Mouse (Mus musculus) olfactory bulb, adult 2 months (tissue): ENCODE results near the gene Adcy2. TPM values are rescaled to one million over a fixed set of nuclear protein-coding genes. Genes with fewer than 3 reads are reported as not detected.

Experiments
- H3K27ac ChIP-seq: fragments of 200-500 bp; 2 replicates; pipeline ENCODE4 v1.5.1; 2012; ENCODE audit warnings: low read depth, low read length; ENCODE audit not compliant: insufficient read depth
- H3K4me1 ChIP-seq: fragments of 200-500 bp; 2 replicates; pipeline ENCODE4 v1.6.1; 2012; ENCODE audit warnings: low read length; ENCODE audit not compliant: control insufficient read depth, insufficient read depth
- H3K4me3 ChIP-seq: fragments of 200-500 bp; 2 replicates; pipeline ENCODE4 v1.5.1; 2012; ENCODE audit warnings: mild to moderate bottlenecking, low read depth, low read length, moderate library complexity; ENCODE audit not compliant: insufficient read depth
- CTCF ChIP-seq: fragments of 200-500 bp; IDR thresholded peaks from 2 replicates; pipeline ENCODE4 v1.5.1; 2012; ENCODE audit warnings: low read depth, mild to moderate bottlenecking, low read length, moderate library complexity; ENCODE audit not compliant: insufficient read depth
- POLR2A ChIP-seq: fragments of 200-500 bp; IDR thresholded peaks from 2 replicates; pipeline ENCODE4 v1.6.1; 2012; ENCODE audit warnings: mild to moderate bottlenecking, low read depth, low read length, moderate library complexity; ENCODE audit not compliant: insufficient read depth
- WGBS: fragments of 180-500 bp; shearing (Covaris S2); methylation state at CpG from one replicate; pipeline ENCODE4 v1.1.7; 2018; 5-methylcytosine and 5-hydroxymethylcytosine counted together
- polyA plus RNA-seq: library from polyadenylated mRNA; stranded (reverse); fragments of >200 nt; gene quantifications from 2 replicates; pipeline ENCODE4 v1.2.4, GENCODE M21; 2012; ENCODE audit warnings: low replicate concordance; ENCODE audit not compliant: missing spikeins, insufficient read depth, insufficient read length

Adcy2 gene
- not detected in 2 replicates for polyA plus RNA-seq

DNA sequence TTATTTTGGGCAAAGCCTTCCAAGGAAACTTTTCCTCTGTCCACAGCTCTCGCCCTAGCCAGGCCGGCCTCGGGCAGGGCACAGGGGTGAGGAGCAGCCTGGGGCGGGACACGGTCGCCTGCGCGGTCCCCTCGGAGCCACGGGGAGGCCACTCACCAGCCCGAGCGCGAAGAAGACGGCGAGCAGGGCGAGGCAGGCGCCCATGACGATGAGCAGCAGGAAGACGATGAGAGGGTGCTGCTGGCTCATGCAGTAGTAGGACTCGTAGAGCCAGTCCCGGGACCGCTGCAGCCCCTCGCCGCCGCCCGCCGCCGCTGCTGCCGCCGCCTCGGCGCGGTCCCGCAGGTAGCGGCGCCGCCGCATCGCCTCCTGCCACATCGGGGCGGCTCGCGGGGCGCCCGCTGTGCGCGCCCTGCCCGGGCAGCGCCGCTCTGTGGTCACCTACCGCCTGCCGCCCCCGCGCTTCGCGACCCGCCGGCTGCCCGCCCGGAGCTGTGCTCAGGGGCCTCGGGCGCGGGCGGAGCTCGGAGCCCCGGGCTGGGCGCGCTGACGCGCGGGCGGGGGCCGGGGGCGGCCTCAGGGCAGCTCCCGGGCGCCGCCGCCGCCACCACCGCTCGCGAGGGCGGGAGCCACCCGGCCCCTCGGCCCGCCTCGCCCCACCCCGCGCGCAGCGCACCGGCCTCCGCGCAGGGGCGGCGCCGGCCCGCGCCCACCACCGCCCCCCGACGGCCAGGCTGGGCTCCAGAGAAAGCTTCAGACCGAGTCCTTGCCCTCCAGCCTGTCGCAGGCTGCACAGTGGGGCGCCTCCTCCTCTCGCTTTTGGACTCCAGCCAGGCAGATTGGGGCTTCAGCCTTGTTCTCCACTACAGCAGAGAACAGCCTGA lies at the start of gene Adcy2:
Gene Adcy2 (minus strand): TSS at position 624 of the 884 bp plus-strand sequence.
- peak within 1 kb of the TSS; percentile 79 for H3K4me3 ChIP-seq
- H3K27ac ChIP-seq, result peak within 1 kb of the TSS; percentile 87
- 8% methylated on average over 103 of the region's 106 CpGs for WGBS
- peaks cover 8% of the 10 kb centered on the region for H3K4me1 ChIP-seq
- no peak for TF ChIP-seq CTCF
- TF ChIP-seq POLR2A, result no peak

DNA sequence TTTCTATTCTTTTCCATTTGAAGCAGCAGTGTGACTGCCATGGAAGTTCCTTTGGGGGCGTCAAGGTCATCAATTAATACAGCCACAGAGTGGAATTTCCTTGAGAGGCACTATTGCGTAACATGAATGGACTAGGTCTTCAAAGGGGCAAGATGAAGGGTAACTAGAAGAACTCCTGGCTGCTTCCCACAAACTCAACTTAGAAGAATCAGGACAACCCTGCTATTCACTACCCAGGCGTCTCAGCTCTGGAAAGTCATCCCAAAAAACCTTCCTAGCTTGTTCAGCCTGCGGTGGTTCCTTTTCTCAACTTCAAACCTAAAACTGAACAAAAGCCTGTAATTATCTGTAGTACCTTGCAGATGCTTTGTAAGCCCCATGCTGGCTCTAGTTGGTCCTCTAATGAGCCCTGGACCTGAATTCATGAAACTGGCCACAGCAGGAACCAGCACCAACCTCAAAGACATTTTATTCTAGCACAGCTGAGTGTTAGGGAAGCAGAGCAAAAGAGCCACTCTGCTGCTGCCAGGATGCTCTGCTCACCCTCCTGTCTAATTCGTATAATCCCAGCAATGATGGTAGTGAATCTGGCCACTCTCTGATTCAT lies 37.8 kb upstream of the Adcy2 start:
- no peak overlapping the region for H3K27ac ChIP-seq
- no peak overlapping the region for H3K4me3 ChIP-seq
- no peak for TF ChIP-seq CTCF
- no peak for TF ChIP-seq POLR2A
- 58% methylated on average over 5 of the region's 5 CpGs for WGBS
- H3K4me1 ChIP-seq, result peaks cover 2% of the 10 kb centered on the region; the same call in 1 of the 2 replicates

DNA sequence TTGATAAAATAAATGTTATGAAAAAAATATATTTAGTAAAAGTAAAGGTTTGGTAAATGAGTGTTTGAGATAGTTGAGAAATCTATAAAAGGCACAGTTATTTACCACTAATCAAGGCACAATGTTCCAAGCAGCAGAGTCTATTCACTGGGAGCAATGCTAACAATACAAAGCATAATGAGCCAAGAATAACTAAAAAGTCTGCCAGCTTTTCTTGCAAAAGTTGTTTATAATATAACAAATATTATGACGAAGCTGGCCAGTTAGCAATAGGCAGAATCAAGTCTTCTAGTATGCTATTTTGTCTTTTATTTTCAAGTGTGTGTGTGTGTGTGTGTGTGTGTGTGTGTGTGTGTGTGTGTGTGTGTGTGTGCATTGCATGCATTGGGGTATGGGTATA lies 35.3 kb upstream of the Adcy2 start:
- Histone ChIP-seq H3K4me1 (peaks cover 2% of the 10 kb centered on the region; the same call in 1 of the 2 replicates), H3K4me3 (no peak overlapping the region), H3K27ac (no peak overlapping the region)
- WGBS, result 76% methylated on average over 1 of the region's 1 CpGs
- TF ChIP-seq POLR2A, result no peak
- no peak for TF ChIP-seq CTCF

DNA sequence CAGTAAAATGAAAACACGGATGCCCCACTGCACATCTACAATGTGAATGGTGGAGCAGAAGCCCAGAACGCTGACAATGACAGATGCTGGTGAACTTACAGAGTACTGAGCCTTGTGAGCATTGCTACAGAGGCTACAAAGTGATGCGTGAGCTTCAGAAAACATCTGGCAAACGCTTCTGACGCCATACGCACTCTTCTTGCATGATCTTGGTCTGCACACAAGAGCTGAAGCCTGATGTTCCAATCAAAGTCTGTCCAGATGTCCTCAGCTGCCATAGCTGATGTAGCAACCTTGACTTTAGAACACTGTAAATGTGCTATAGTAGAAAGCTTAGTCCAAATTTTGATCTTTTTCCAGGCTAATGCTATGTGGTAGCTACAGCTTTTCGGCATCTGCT lies 34.2 kb upstream of the Adcy2 start:
- 87% methylated on average over 7 of the region's 7 CpGs for WGBS
- TF ChIP-seq CTCF, result no peak
- no peak for TF ChIP-seq POLR2A
- peaks cover 2% of the 10 kb centered on the region; the same call in 1 of the 2 replicates for H3K4me1 ChIP-seq
- H3K4me3 ChIP-seq, result no peak overlapping the region
- H3K27ac ChIP-seq, result no peak overlapping the region

- Histone ChIP-seq H3K4me3 (no peak overlapping the region), H3K4me1 (no peaks in the 10 kb centered on the region), H3K27ac (no peak overlapping the region)
- no peak for TF ChIP-seq POLR2A
- TF ChIP-seq CTCF, result no peak
- 75% methylated on average over 4 of the region's 4 CpGs for WGBS
Observed at GRCm38 (mm10) chr13:69029078-69029757, 29.9 kb upstream of the Adcy2 start.

GRCm38 (mm10) chr13:69024964-69025363 lies 25.6 kb upstream of the Adcy2 start:
- Histone ChIP-seq H3K4me3 (no peak overlapping the region), H3K4me1 (no peaks in the 10 kb centered on the region), H3K27ac (no peak overlapping the region)
- TF ChIP-seq POLR2A (no peak), CTCF (no peak)
- 17% methylated on average over 2 of the region's 2 CpGs for WGBS

GRCm38 (mm10) chr13:69023239-69023638 lies 23.9 kb upstream of the Adcy2 start:
- H3K4me1 ChIP-seq, result no peaks in the 10 kb centered on the region
- no peak overlapping the region for H3K4me3 ChIP-seq
- 98% methylated on average over 2 of the region's 2 CpGs for WGBS
- H3K27ac ChIP-seq, result no peak overlapping the region
- no peak for TF ChIP-seq CTCF

DNA sequence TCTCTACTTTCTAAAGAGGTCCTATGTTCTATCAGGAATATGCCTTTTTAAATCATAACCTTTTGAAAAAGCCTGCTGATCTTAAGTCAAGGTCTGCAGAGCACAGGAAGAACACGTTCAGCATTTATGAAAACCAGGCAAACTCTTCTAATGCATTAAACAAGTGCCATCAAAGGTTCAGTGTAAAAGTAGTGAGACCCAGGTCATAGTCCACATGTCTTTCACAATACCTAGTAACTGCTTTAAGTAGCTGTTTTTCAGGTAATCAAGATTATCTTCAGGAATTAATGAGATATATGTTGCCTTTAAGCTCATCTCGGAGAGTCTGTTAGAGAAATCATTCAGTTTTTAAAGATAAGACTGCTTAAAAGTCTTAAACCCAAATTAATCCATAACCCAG lies 21.2 kb upstream of the Adcy2 start:
- 87% methylated on average over 2 of the region's 2 CpGs for WGBS
- Histone ChIP-seq H3K4me1 (no peaks in the 10 kb centered on the region), H3K4me3 (no peak overlapping the region), H3K27ac (no peak overlapping the region)
- no peak for TF ChIP-seq POLR2A

DNA sequence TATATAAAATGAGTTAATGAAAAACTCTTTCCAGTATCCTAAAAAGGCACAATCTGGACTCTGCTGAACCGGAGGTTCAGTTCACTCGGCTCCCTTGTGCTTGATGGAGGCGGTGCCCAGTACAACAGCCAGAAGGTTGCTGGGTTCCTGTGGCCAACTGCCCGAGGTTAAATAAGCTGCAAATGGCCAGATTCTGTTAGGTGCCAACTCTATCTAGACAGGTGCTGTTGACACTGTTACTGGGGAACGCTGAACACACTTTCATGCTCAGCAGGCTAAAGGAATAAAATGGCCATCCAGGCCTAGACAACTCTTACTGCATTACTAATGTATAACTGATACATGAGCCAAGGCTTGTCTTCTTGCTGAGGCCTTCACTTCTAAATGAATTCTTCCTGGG lies 7.6 kb upstream of the Adcy2 start:
- TF ChIP-seq CTCF (no peak), POLR2A (no peak)
- Histone ChIP-seq H3K27ac (no peak overlapping the region), H3K4me1 (no peaks in the 10 kb centered on the region), H3K4me3 (no peak overlapping the region)
- WGBS, result 49% methylated on average over 5 of the region's 5 CpGs
